Mouse (Mus musculus) kidney, postnatal 4 days (tissue): ENCODE data around the gene Elfn1.

ENCODE experiments used
- DNase-seq, 2 experiments: peaks; one replicate each; pipeline ENCODE4 v3.0.0; 2021; ENCODE audit warnings: mixed read lengths in 2 of 2

The Elfn1 gene

DNA sequence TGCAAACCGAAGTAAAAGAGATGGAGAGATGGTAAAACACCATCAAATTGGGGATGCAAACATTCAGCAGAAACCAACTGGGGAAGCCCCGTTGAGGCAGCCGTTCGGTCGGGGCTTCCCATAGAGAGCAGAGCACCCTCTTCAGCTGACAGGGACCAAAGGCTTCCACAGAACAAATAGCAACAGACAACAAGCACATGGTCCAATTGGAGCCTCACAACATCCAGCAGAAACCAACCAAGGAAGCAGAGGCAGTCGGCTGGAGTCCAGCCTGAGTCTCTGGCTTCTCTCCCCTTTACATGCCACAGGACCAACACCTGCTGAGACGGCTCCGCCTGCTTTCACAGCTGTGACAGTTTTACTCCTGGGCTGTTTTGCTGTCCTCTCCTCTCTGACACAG lies 69.7 kb downstream of the Elfn1 start:
- no peak for DNase-seq

DNA sequence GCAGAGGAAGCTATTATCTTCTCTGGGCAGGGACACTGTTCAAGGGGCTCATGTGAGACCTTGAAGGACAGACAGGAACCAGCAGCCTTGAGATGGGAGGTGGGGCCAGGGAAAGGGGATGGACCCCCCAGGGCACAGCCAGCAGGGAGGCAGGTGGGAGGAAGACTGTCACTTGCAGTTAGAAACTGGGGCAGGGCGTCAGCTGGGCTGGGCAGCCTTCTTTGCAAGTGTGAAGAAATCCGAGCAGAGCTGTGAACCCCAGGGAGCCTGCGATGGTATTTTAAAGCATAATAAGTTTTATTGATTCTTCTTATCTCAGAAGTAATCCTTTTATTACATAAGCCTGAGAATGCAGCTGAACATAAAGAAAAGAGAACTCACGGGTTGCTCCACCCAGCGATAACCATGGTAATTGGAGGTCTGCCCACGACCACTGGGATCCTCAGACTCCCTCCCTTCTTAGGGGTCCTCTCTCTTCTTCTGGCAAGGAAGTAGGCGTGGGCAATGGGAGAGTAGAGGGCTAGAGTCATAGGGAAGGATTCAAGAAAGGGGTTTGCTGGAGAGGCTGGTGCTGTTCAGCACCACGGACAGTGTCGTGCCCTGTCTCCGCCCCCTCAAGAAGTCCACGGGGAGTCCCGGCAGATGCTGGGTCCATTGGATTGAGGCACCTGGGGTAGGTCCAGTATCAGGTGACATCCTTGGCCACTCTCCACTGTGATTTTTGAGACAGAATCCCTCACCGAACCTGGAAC lies 71.0 kb downstream of the Elfn1 start:
- peak; percentile 70 to 71 for DNase-seq

DNA sequence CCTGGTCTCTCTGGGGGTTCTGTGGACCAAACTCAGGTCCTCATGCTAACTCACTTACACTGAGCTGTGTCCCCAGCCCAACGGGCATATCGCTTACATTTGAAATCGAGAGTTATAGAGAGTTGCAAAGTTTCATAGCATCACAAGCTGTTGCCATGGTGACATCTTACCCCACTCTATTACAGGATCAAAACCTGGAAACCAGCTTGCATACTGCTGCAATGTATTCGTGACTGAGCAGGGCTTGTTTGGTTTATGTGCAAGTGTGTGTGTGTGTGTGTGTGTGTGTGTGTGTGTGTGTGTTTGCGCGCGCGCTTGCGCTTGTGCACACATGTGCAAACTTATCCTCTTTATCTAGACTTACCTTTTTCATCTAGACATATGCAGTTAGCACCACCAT lies 71.6 kb downstream of the Elfn1 start:
- DNase-seq, result no peak

DNA sequence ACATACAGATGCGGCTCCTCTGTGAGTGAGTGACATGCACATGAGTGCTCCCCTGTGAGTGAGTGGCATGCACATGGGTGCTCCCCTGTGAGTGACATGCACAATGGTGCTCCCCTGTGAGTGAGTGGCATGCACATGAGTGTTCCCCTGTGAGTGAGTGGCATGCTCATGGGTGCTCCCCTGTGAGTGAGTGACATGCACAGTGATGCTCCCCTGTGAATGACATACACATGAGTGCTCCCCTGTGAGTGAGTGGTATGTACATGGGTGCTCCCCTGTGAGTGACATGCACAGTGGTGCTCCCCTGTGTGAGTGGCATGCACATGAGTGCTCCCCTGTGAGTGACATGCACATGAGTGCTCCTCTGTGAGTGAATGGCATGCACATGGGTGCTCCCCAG lies 74.2 kb downstream of the Elfn1 start:
- DNase-seq, result no peak

DNA sequence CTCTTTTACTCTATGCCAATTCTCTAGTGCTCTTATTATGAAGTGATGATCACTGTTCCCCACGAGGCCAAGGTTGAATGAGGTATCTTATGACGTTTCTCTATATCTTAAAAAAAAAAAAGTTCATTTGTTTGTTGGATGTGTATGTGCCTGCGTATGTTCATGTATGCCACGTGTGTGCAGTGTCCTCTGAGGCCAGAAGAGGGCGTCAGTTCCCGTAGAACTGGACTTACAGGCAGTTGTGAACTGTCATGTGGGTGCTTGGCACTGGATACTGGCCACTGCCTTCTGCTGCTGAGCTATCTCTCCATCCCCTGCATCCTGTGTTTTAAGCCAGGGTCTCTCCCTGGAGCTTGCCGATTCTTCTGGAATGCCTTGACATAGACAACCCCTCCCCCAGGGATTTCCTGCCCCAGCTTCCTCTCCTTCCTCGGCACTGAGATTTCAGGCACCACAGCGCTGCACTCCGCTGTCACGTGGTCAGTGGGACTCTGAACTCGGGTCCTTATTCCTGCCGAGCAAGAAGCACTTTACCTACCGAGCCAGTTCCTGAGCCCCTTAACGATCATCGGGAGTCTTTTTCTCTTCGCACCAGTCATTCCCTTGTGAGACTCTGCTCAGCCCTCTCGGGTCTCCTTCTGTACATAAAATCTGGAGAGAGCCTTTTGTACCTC lies 77.5 kb downstream of the Elfn1 start:
- DNase-seq, result no peak

DNA sequence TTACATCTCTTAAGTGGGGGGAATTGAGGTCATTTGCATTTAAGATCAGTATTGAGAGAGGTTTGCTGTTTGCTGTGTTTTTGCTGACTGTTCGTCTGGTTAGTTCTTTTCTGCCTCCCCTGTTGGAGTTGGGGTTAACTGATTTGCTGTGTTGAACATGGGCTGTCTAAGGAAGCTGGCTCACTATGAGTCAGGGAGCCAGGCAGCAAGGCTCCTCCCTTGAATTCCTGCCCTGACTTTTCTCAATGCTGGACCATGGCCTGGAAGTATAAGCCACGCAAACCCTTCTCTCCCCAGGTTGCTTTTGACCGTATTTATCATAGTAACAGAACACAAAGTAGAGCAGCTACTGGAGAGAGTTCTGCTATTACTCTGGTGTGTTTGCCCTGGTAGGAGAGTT lies 83.8 kb downstream of the Elfn1 start:
- DNase-seq, result no peak

DNA sequence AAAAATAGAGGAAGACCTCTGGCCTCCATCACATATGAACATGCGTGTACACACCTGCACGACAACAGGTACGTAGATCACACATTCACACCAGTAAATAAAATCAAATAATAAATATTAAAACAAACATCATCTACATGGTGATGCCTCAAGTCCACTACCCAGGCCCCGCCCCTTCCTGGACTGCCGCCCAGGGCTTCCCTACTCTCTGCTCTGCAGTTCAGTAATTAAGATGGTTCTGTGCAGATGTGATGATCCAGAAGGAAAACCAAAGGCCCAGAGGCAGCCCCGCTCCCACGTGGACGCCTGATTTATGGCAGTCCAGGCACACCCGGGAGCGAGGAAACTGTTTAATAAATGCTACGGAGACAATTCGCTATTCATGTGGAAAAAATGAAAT lies 90.6 kb downstream of the Elfn1 start:
- DNase-seq, result peak; percentile 83 to 87

DNA sequence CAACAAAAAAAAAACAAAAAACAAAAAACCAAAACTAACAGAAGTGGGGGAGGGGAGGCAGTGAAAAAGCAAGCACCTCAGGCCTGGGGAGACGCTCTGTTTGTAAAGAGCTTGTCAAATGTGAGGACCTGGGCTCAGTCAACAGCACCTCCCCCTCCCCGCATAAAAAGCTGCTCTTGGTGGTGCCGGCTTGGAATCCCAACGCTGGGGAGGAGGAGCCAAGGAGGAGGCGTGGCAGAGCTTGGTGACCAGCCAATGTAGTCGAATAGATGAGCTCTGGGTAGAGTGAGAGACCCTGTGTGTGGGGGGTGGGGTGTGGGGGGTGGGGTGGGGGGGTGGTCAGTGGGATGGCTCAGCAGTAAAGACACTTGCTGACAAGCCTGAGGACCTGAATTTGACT lies 91.2 kb downstream of the Elfn1 start:
- DNase-seq, result peak; percentile 31 to 38

DNA sequence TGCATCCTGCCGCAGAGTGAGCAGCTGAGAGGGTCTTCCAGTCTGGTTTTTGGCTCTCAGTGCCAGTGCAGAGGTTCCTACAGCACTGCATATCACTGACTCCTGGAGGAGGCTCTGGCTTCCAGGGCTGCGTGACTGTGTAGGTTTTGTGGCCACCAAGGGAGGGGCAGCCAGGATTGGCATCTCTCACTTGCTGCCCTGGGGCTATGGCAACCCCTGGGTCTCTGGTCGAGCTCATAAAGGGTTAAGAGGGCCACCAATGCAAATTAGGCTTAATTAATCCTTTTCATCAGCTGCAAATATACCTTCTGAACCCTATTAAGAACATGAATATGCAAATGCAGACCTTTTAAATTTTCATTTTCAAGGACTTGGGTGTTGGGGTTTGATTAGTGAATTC lies 94.8 kb downstream of the Elfn1 start:
- DNase-seq, result no peak

DNA sequence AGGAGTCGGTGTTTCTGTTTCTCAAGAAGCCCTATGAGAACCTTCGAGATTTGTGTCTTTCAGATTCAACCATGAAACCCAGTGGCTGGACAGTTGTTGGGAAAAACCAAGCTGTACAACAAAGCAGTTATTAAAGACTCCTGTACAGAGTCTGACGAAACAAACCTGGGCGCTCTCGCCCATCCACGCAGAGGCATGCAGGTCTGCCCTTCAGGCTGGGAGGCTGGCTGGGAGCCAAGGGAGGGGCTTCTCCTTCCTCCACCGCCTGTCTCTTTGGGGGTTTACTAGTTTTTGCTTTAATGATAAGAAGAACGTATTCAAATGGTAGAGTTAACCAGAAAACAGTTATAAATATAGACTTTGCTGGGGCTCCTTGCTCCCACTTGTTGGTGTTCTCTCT lies 99.1 kb downstream of the Elfn1 start:
- no peak for DNase-seq

DNA sequence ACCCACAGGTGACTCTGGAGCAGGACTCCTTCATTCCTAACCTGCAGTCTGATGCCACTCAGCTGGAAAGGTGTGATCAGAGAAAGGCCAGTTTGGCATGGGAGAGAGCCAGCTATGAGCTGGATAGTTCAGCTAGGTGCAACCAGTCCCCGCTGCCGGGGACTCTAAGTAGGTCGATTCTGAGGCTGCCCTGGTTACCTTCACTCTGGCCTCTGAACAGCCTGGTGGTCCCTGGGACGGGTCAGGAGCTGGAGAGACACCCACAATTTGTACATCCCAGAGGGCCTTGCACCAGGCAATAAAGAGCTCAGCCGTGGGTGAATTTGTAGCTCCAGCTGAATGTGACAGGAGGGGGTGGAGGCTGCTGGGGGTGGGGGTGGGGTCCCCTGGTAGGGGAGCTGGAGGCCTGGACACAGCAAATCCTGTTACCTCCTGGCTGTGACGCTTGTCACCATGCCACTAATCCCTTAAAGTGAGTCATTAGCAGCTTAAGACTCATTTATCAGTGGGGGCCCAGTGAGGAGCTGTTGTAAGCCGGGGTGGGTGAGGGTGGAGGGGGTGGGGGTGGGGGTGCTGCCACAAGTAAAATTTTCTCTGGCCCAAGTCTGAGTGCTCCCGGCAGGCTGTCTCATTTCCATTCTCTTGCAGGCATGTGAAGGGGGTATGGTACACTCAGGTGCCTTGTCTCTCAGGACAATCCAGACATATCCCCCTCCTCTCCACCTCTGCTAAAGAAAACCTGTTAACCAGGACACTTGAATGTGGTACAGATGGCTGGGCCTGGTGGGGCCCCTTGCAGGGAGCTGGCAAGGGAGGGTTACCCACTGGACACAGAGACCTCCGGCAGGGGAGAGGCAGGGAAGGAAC lies 100.1 kb downstream of the Elfn1 start:
- no peak for DNase-seq

DNA sequence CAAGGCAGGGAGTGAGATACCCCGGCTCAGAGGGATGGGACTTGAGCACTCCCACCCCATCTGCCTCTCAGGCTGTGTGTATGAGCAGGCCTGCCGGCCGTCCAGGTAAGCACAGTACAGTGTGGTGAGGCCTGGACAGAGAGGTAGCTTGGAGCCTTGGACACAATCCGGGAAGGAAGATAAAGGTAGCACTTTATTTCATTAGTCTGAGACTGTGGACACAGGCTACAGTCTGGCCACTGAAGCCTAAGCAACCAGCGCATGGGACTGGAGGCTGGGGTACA lies 100.7 kb downstream of the Elfn1 start:
- no peak for DNase-seq

DNA sequence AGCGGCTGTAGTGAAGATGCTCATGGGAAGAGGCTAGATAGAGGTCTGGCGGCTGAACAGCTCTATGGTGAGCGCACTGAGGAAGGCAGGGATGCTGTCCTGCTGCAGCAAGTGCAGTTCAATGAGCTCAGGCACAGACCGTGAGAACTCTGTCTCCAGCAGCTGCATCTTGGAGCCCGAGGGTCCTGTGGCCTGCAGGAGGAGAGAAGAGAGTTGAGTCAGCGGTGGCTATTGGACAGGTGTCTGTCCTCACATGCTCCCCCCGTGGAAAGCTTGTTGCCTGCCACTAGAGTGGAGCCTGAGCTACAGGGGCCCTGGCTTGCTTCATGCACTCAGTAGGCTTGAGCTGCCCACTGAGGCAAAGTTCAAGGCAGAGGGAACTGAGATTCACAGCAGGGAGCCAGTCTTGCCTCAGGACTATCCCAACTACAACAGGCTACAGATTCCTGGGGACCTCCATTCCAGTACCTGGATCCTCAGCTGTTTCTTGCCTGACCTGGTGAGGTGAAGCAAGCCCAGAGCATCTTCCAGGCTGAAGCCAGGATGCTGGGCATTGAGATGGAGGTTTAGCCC lies 101.4 kb downstream of the Elfn1 start:
- DNase-seq, result no peak

DNA sequence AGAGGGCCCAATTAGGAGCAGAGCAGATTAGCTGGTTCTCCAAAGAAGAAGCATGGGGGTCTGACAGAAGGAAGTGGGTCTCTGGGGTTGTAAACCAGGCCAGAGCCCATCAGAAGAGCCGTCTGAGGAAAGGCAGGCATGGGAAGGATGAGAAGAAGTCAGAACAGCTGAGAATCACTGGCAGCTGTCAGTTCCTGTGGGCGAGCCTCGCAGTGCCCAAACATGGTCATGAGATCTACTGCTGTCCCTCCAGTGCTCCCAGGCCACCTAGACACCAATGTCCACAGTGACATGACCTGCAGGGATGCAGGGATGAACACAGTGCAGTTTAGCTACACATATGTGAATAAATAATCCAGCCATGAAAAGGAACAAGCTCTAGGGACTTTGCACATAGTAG lies 102.7 kb downstream of the Elfn1 start:
- no peak for DNase-seq

DNA sequence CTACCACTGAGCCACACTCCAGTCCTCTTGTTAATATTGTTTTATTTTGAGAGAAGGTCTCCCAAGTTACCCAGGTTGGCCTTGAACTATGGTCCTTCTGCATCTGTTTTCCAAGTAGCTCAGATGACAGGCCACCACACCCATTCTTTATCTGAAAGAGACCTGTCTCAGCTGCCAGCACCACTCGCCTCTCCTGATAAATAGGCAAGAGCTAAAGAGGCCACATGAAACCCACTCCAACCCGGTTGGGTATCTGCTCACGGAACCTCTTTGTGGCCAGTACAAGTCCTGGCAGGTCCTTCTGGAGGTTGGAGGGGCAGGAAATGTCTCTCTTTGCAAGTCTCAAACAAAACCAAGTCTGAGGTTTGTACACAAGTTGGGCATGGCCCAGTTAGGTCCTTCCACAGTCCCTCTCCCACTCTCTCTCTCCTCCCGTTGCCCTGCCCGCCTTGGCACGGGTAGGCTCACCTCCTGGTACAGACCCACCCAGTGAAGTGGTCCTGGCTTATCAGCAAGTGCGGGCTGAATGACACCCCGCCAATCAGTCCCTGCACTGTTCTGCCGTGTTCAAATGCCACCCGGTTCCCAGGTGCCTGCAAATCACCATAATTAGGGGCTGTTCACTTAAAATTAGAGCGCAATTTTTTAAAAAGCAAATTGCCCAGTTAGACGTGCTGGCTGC lies 104.7 kb downstream of the Elfn1 start:
- no peak for DNase-seq

DNA sequence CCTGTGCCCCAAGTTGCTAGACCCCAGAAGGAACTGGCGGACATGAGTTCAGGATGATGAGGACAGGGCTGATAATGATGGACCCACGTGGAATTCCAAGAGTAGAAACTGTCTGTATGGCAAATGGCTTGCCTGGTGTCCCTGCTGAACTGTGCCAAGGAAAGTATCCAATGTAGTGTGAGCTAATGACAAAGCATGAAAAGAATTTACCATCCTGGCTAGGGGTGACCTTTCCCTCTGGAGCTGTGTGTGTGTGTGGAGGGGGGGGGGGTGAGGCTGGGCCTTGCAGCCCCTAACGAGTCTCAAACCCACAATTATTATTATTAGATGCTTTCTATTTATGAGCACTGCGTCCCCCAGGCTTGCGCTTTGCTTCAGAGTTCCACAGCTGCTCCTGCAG lies 105.9 kb downstream of the Elfn1 start:
- no peak for DNase-seq

DNA sequence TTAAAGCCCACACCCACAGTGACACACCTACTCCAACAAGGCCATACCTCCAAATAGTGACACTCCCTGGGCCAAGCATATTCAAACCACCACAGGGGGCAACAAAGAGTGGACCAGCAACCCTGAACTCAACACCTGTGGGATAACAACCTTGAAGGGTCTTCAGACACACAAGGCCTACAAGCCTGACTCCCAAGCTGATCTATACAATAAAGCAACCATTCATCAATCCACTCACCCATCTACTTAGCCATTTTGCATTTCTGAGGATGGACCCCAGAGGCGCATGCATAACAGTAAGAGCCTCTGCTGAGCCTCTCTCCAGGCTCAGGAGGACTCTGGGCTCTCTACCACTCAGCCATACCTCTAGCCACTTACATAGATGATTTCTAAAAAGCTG lies 109.2 kb downstream of the Elfn1 start:
- no peak for DNase-seq

DNA sequence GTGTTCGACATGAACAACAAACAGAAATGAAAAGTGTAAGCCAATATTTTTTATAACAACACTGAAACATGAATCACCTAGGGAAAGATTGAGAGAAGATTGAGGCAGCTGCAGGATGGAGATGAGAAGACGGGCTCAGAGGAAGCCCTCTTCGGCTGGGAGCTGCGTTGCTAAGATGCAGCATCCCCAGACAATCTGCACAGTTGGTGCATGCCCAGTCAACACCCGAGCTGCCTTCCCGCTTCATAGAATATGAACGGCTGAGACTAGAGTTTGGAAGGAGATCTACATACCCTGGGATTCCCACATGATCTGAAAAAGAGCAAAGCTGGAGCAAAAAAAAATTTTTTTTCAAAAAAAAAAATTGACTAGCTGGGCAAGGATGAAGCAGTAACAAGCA lies 111.0 kb downstream of the Elfn1 start:
- no peak for DNase-seq

DNA sequence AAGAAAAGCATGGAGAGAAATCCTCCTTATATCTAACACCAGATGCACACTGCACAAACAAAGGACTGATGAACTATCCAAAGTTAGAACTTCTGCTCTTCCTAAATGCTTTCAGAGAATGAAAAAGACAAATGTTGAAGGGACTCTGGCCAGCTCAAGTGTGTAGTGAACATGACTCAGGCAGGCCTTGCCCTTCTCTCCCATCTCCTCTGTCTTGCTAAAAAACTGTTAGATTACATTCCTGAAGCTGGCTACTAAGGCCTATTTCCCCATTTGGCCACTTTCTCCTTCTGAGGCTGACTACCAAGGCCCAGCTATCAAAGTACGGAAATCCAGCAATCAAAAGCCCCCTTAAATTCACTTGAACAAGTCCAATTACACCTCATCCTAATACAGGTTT lies 111.9 kb downstream of the Elfn1 start:
- no peak for DNase-seq

DNA sequence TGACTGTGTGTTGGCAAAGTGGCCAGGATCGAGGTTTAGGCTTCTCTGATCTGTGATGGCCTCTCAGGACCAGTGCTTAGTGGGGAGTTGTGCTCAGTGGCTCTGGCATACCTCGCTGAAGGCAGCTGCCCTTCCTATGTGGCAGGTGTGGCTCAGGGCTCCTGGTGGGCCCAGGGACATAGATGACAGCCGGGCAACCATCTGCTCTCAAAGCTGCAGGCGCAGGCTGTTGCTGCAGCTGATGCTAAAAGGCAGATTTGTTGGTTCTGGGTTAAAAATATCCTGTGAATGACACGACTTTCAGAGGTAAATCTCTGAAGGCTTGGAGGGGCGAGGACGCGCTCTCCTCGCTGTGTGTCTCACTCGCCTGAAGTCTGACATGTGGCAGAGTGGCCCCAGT lies 114.0 kb downstream of the Elfn1 start:
- DNase-seq, result no peak

DNA sequence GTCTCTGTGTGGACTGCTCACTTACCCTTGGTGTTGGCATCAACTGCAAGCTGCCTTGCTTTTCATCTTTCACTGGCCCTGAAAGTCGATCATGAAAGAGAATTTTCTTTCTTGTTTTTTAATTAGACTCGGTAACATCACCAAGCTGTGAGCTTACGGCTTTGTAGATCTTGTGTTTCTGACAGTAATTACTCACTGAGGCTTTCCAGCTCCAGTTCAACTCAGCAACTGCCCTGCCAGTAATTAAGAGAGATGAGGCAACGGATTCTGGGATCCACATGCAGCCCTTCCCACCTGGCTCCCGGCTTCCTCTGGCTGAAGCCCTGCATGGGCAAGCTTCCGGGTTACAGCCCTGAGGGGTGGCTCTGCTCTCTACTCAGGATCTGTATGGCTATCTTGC lies 115.1 kb downstream of the Elfn1 start:
- no peak for DNase-seq

DNA sequence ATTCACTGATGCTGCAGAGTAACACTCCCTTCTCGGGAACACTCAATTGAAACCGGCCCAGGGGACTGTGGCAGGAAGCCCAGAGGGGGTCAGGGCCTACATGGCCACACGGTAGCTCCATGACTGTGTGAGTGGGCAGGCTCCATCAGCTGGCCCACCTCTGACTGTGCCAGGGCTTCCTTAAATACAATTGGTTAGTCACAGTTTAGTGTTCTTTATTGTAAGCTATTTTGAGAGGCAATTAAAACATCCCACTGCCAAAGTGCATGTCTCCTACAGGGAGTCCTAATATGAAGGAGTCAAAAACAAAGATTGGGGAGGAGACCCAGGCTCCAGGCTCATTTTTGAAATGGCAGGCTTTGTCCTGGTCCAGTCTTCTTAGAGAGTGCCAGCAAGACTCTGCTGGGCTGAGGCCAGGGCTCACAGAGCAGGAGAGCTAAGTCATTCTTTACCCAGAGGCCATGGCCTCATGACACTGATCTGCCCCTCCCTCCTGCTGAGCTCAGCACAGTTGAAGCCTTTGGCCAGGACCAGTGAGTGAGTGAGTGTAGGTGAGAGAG lies 116.3 kb downstream of the Elfn1 start:
- DNase-seq, result peak; percentile 50 to 70
